Mouse (Mus musculus) heart, adult 10 weeks (tissue): Measurements from ENCODE around the gene Slc12a3. TPM values are rescaled to one million over a fixed set of nuclear protein-coding genes. Genes with fewer than 3 reads are reported as not detected.

Experiments used
- polyA plus RNA-seq: library from polyadenylated mRNA; stranded (reverse); fragments of 350-450 nt; fragmentation: Illumina TruSeq; extraction: RNeasy Lipid Tissue Mini Kit (QIAGEN cat#74804); gene quantifications from one replicate; pipeline ENCODE4 v1.2.3, GENCODE M21; 2014; ENCODE audit warnings: low read depth, low replicate concordance

Gene Slc12a3
- 1.7 TPM for polyA plus RNA-seq

DNA sequence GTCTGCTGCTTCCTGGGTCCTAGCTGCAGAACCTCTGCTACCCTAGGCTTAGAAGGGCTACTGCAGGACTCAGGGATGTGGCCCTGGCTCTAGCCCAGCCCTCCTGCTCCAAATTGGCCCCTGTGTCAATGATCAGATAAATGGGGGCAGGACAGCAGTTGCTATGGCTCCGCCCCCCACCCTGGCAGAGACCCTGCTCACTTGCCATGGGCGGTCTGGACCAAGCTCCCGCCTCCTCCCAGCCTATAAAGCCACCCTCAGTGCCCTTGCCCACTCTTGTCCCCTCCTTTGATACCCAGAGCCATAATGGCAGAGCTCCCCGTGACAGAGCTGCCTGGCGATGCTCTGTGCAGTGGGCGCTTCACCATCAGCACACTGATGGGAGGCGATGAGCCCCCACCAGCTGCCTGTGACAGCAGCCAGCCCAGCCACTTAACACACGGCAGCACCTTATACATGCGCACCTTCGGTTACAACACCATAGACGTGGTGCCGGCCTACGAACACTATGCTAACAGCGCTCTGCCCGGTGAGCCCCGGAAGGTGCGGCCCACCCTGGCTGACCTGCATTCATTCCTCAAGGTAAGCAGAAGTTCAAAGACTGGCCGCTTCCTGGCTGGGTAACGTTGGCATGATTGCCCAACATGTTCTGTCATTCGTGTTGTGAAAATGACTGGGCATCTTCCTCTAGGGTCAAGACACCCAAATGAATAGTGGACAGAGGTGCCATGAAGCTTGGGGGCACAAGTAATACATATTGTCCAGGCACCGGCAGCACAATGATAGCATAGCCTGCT, at the start of gene Slc12a3:
Gene Slc12a3 (plus strand): TSS at position 270 of the 797 bp plus-strand sequence.

DNA sequence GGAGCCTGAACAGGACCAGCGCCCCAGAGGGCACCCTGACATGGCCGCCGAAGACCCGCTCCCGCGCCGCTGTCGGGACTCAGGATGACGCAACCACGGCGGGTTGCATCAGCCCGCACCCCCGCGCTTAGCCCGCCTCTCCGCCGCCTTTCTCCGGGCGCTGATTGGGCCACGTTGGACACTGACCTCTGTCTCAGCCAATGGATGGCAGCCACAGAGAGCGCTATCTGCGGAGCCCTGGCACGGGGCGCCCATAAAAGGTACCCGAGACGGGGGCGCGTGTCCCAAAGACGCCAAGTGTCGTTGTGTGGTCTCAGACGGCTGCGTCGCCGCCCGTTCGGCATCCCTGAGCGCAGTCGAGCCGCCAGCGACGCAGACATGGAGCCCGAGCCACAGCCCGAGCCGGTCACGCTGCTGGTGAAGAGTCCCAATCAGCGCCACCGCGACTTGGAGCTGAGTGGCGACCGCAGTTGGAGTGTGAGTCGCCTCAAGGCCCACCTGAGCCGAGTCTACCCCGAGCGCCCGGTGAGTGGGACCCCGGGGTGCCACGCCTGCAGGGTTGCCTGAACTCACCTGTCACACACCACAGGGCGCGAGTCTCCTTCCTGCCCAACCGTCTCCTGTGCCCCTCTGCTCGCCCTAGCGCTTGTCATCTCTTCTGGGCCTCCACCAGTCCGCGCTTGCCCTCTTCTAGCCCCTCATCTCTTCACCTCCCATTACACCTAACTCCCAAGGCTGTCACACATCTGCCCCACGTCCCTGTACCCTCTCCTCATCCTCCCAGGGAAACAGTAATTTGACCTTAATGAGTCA, 57.4 kb downstream of the Slc12a3 start, which contains the start of gene Herpud1:
Gene Herpud1 (plus strand): TSS at position 225 of the 813 bp plus-strand sequence.

Other genes starting within 250 kb of the Slc12a3 start
- gene Bbs2, start 230.3 kb upstream of the Slc12a3 start, polyA plus RNA-seq = 18.9 TPM
- not detected for gene Mt4, start 192.0 kb upstream of the Slc12a3 start, polyA plus RNA-seq
- 8.0 TPM for gene Mt3, start 176.6 kb upstream of the Slc12a3 start, polyA plus RNA-seq
- gene Mt2, start 156.5 kb upstream of the Slc12a3 start, polyA plus RNA-seq = 100 TPM
- 405 TPM for gene Mt1, start 150.1 kb upstream of the Slc12a3 start, polyA plus RNA-seq
- 17.2 TPM for gene Nup93, start 114.6 kb upstream of the Slc12a3 start, polyA plus RNA-seq
- gene Herpud1, start 57.2 kb downstream of the Slc12a3 start, polyA plus RNA-seq = 213 TPM
- gene Nlrc5, start 105.2 kb downstream of the Slc12a3 start, polyA plus RNA-seq = 3.1 TPM
- gene Cpne2, start 203.8 kb downstream of the Slc12a3 start, polyA plus RNA-seq = 5.0 TPM